8 mouse cellular contexts compared by ENCODE assay signal in genomic region chr4:40269430-40270032, GRCm38 (mm10). TPM values are rescaled to one million over a fixed set of nuclear protein-coding genes. Genes with fewer than 3 reads are reported as not detected.
DNase-seq lines count a peak whose midpoint lies in the region; ATAC-seq lines count a peak whose summit lies in the region.

Gene Smim27 (plus strand): TSS chr4:40269579.
Gene Topors (minus strand): TSS chr4:40269850.

- no peaks in the 10 kb centered on the region; the same call in 1 of the 2 replicates for H3K36me3 ChIP-seq in hindbrain, embryonic 11.5 days (ENCODE audit: control insufficient read depth, insufficient read depth, low read length)

- no peaks in the 10 kb centered on the region for H3K27me3 ChIP-seq in hindbrain, embryonic 11.5 days (ENCODE audit: control insufficient read depth, insufficient read depth, low read length)

- H3K9ac ChIP-seq in hindbrain, embryonic 11.5 days (ENCODE audit: low read depth, low read length), result peak within 1 kb of the TSS; percentile 86

- WGBS in hindbrain, embryonic 11.5 days, result under 1% methylated on average over 38 of the region's 38 CpGs

- H3K4me1 ChIP-seq in hindbrain, embryonic 11.5 days (replicated peaks; ENCODE audit: control insufficient read depth, insufficient read depth, low read length), result no peaks in the 10 kb centered on the region

- peak within 1 kb of the TSS; percentile 81 for H3K4me3 ChIP-seq in hindbrain, embryonic 11.5 days (ENCODE audit: low read depth, low read length)

- H3K27ac ChIP-seq in hindbrain, embryonic 11.5 days (ENCODE audit: low read depth, low read length), result peak within 1 kb of the TSS; percentile 88

- H3K4me2 ChIP-seq in hindbrain, embryonic 11.5 days (replicated peaks; ENCODE audit: low read depth, low read length), result peak within 1 kb of the TSS; percentile 68

- peak; percentile 96 for DNase-seq in Muller cell, postnatal 12 days (ENCODE audit: inconsistent ontology term)
- DNase-seq in cerebellum, adult 9-11 months, result peak; percentile 95
- peak; percentile 93 to 96 for DNase-seq in frontal cortex, adult 2 months (ENCODE audit: extremely low spot score in 1 of 2, low spot score in 1 of 2)
- DNase-seq in hindbrain, embryonic 11.5 days (ENCODE audit: low spot score), result peak; percentile 96
- DNase-seq in layer of hippocampus, postnatal 10 days (ENCODE audit: low spot score in 2 of 2), result peak; percentile 92 to 94
- peak; percentile 98 for DNase-seq in lung, postnatal 10 days
- peak; percentile 93 for DNase-seq in ovary, postnatal 36 days (ENCODE audit: low spot score)
- peak; percentile 94 for DNase-seq in thymus, postnatal 25 days

- H3K9me3 ChIP-seq in hindbrain, embryonic 11.5 days (ENCODE audit: control insufficient read depth, low read length), result no peaks in the 10 kb centered on the region

- peak; percentile 95 for ATAC-seq in hindbrain, embryonic 11.5 days (ENCODE audit: low FRiP score)

RNA-seq across cellular contexts. Expression of gene Smim27, which starts in this region (rescaled TPM):
- polyA plus RNA-seq in frontal cortex, adult 2 months (2012; rRNA removed), result 6.1 and 6.9 TPM in 2 replicates
- polyA plus RNA-seq in hindbrain, embryonic 11.5 days (2014; fragmentation: Nextera tagmentation; extraction: Ambion mirVana), result 20.7 and 25.8 TPM in 2 replicates
- total RNA-seq in layer of hippocampus, postnatal 10 days (2021), result 10 to 100 TPM; 11.5 to 12.8 TPM

RNA-seq across cellular contexts. Expression of gene Topors, which starts in this region (rescaled TPM):
- polyA plus RNA-seq in frontal cortex, adult 2 months (2012; rRNA removed), result 11.1 and 12.3 TPM in 2 replicates
- polyA plus RNA-seq in hindbrain, embryonic 11.5 days (2014; fragmentation: Nextera tagmentation; extraction: Ambion mirVana), result 49.9 and 50.7 TPM in 2 replicates
- total RNA-seq in layer of hippocampus, postnatal 10 days (2021), result 10 to 100 TPM; 17.5 to 20.1 TPM

Comparison
In these comparisons a context has a peak if more than half of its experiments do, and no peak if none do; other contexts are left out.
1. Peak in every context shown above with its lines: DNase-seq, ATAC-seq, H3K4me3 ChIP-seq and H3K27ac ChIP-seq.